Mouse (Mus musculus): ENCODE data around the gene Ttc7b. TPM values are rescaled to one million over a fixed set of nuclear protein-coding genes. Genes with fewer than 3 reads are reported as not detected.
A peak's percentile ranks its signal among the peaks of the same experiment; 100 is the strongest.

Ttc7b gene
- polyA plus RNA-seq, 1 experiment from 2014 or later = 1.2 TPM

DNA sequence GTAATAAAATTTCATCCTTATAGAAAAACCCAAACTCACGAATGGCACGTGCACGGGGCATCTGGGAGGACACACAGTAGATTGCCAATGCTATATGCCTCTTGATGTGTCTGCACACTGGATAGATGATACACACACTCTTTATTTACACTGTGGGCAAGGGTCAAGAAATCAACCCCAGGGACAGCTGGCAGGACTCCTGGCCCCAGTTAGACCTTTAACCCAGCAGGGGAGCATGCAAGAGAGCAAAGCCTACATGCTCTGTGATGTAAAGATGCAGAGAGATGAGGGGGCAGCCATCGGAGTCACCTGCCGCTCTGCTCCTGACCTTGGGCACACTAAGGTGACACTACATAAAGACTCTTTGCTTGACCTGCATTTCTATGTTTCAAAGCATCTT is 32.3 kb downstream of the Ttc7b start:
- WGBS (ENCODE audit: insufficient replicate concordance) = 80% methylated on average over 5 of the region's 5 CpGs
- H3K9me3 ChIP-seq (replicated peaks) = no peaks in the 10 kb centered on the region
- DNase-seq = no peak
- H3K4me2 ChIP-seq = no peak overlapping the region
- H3K4me1 ChIP-seq (replicated peaks) = 0 out of 2 replicates have a peak, but pooled peaks cover 5% of the 10 kb centered on the region
- no peak overlapping the region for H3K27ac ChIP-seq
- H3K9ac ChIP-seq = no peak overlapping the region
- no peaks in the 10 kb centered on the region for H3K27me3 ChIP-seq
- H3K36me3 ChIP-seq = peaks cover 13% of the 10 kb centered on the region; the same call in 1 of the 2 replicates
- no peak overlapping the region for H3K4me3 ChIP-seq (replicated peaks)
- ATAC-seq (ENCODE audit: low read depth) = no peak

DNA sequence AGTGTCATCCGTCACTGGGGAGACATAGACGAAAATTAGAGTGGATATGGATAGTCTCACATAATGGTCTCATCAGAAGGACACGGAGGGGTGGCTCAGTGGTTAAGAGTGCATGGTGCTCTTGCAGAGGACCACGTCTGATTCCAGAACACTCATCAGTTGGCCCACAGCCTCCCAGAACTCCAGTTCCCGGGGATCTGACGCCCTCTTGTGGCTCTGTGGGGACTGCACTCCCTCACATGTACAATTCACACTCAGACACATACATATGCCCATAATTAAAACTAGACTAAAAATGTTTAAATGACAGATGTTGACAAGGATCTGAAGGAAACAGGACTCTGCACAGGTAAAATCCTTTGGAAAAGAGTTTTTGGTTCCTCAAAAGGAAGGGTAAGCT is 34.4 kb downstream of the Ttc7b start:
- Histone ChIP-seq H3K4me1 (replicated peaks) (0 out of 2 replicates have a peak, but pooled peaks cover 5% of the 10 kb centered on the region), H3K4me3 (replicated peaks) (no peak overlapping the region), H3K9me3 (replicated peaks) (no peaks in the 10 kb centered on the region), H3K27ac (no peak overlapping the region), H3K36me3 (no peaks in the 10 kb centered on the region), H3K27me3 (no peaks in the 10 kb centered on the region), H3K9ac (no peak overlapping the region), H3K4me2 (no peak overlapping the region)
- WGBS (ENCODE audit: insufficient replicate concordance) = 61% methylated on average over 6 of the region's 6 CpGs
- no peak for ATAC-seq (ENCODE audit: low read depth)
- DNase-seq = no peak

DNA sequence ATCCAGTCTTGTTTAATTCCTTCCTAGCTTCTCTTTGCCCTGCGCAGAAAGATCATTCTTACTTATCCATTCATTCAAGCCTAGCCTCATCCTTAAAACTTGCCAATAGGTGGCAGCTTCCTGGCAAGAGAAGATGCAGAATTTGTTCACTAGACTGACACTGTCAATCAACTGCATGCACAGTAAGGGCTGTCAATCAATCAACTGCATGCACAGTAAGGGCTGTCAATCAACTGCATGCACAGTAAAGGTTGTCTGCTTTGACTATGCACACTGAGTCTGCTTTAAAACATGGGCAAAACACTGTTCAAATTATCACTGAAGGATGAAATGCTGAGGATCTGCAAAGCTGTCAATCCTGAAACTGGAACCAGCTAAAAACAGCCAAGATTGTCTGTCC is 37.6 kb downstream of the Ttc7b start:
- no peaks in the 10 kb centered on the region for H3K36me3 ChIP-seq
- H3K4me1 ChIP-seq (replicated peaks) = peaks cover 12% of the 10 kb centered on the region
- H3K27ac ChIP-seq = no peak overlapping the region
- H3K4me2 ChIP-seq = no peak overlapping the region
- WGBS (ENCODE audit: insufficient replicate concordance) = 86% methylated on average over 1 of the region's 1 CpGs
- no peaks in the 10 kb centered on the region for H3K27me3 ChIP-seq
- DNase-seq (no peak), ATAC-seq (ENCODE audit: low read depth) (no peak)
- no peak overlapping the region for H3K9ac ChIP-seq
- no peak overlapping the region for H3K4me3 ChIP-seq (replicated peaks)
- no peaks in the 10 kb centered on the region for H3K9me3 ChIP-seq (replicated peaks)

DNA sequence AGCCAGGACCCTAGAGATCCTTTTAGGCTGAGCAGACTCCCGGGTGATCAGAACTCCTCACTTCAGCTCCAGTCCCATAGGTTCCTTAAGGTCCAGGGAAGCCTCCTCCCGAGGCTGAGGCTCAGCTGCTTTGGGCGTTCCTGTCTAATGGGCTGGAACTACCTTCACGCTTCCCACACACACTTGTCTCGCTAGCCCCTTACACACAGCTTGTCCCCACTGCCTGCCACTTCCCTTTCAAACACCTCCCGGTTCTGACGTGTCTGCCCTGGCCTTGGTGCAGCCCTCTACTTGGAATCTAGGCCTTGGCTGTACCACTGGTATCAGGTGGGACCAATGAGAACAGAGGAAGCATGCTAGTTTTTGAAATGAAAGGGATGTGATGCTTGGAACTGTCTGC is 38.4 kb downstream of the Ttc7b start:
- ATAC-seq (ENCODE audit: low read depth) (no peak), DNase-seq (no peak)
- Histone ChIP-seq H3K36me3 (no peaks in the 10 kb centered on the region), H3K9me3 (replicated peaks) (no peaks in the 10 kb centered on the region), H3K9ac (no peak overlapping the region), H3K27ac (no peak overlapping the region), H3K27me3 (no peaks in the 10 kb centered on the region), H3K4me1 (replicated peaks) (peaks cover 12% of the 10 kb centered on the region), H3K4me2 (no peak overlapping the region), H3K4me3 (replicated peaks) (no peak overlapping the region)
- 63% methylated on average over 7 of the region's 7 CpGs for WGBS (ENCODE audit: insufficient replicate concordance)

DNA sequence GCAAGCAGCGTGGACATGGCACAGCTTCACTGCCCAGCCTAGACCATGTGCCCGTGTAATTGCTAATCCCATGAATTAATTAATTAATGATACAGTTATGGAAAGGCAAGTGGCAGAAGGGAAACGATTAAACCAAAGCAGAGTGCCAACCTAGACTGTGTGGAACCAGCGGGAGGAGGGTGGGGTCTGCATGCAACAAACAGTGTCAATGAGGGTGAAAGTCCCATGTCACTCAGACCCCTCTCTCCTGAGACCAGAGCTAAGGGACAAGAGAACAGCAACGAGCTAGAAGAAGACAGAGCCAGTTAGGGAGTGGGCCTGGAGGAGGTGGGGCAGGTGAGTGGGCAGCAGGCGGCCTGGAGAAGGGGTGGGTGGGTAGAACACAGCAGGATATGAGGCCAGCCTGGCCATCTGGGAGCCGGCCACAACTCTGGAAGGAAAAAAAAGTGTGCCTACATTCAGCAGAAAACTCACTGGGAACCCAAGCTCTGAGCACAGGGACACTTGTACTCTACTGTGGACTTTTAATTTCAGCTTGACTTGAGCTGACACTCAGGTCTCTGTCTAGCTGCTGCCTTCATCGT is 39.1 kb downstream of the Ttc7b start:
- Histone ChIP-seq H3K4me3 (replicated peaks) (no peak overlapping the region), H3K9ac (no peak overlapping the region), H3K4me2 (no peak overlapping the region), H3K27me3 (no peaks in the 10 kb centered on the region), H3K4me1 (replicated peaks) (peaks cover 12% of the 10 kb centered on the region), H3K27ac (no peak overlapping the region), H3K36me3 (no peaks in the 10 kb centered on the region), H3K9me3 (replicated peaks) (no peaks in the 10 kb centered on the region)
- 68% methylated on average over 8 of the region's 8 CpGs for WGBS (ENCODE audit: insufficient replicate concordance)
- DNase-seq (no peak), ATAC-seq (ENCODE audit: low read depth) (no peak)

DNA sequence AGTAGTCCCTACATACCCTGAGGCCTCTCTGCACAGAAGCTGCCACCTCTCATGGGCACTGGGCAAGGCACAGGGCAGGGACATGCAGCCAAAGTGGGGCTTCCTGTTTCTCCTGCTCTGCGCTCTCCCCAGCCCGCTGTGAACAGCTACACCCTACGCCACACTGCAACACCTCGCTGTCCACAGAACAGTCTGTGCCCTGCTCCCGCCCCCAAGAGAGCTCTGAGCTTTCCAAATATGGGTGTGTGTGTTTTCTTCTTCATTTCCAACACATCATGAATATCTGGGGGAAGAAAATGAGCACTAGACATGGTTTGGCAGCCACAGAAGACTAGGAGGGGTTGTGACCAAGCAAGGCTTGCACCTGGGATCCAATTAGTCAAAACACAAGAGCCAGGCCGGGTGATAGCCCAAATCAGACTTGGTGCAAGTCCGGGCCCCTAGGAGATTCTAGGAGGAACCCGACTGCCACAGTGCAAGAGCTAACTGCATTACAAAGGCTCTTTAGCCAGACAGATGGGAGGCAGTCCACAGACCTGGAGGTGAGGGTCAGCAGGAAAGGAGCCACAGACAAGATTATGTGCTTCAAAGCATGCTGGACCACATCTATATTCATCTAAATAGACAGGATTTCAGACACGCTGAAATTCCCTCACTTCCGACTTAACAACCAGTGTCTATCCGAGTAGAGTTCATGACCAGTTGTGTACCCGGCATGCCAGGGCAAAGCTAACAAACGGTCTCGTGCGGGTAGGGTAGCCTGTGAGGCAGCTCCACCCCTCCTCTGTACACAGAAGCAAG is 39.8 kb downstream of the Ttc7b start:
- no peak overlapping the region for H3K4me2 ChIP-seq
- ATAC-seq (ENCODE audit: low read depth) (peak; percentile 38; the same call in 1 of the 2 replicates), DNase-seq (no peak)
- H3K9ac ChIP-seq = no peak overlapping the region
- H3K27me3 ChIP-seq = no peaks in the 10 kb centered on the region
- no peak overlapping the region for H3K27ac ChIP-seq
- H3K4me3 ChIP-seq (replicated peaks) = no peak overlapping the region
- 65% methylated on average over 15 of the region's 15 CpGs for WGBS (ENCODE audit: insufficient replicate concordance)
- no peaks in the 10 kb centered on the region for H3K9me3 ChIP-seq (replicated peaks)
- H3K36me3 ChIP-seq = no peaks in the 10 kb centered on the region
- peaks cover 14% of the 10 kb centered on the region for H3K4me1 ChIP-seq (replicated peaks)

DNA sequence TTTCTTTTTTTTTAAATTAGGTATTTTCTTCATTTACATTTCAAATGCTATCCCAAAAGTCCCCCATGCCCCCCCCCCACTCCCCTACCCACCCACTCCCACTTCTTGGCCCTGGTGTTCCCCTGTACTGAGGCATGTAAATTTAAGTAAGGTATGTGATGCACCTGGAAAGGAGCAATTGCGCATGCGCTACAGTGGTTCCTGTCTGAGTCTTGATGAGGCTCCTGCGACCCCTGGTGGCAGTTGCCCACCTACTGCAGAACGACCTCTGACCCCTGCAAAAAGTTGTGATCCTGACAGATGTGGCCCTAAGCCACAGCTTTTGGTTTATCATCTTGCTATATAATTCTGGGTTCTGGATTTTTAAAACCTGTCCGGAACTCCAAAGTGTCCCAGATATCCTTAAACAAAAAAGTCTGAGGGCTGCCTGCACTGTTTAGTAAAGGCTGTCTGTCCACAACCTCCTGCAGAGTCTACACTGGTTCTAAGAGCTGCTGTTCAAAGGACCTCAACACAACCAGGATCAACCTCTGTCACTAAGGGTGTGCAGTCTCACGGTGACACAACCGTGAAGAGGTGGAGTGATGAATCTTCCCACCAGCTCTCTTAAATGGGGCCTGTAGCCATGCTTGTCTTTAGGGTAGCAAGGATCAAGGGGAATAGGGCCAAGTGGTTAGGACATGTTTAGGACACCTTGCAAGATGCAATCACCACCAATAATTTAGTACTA is 40.6 kb downstream of the Ttc7b start:
- Histone ChIP-seq H3K9me3 (replicated peaks) (no peaks in the 10 kb centered on the region), H3K4me3 (replicated peaks) (no peak overlapping the region), H3K4me1 (replicated peaks) (peaks cover 16% of the 10 kb centered on the region), H3K36me3 (no peaks in the 10 kb centered on the region), H3K9ac (no peak overlapping the region), H3K27me3 (no peaks in the 10 kb centered on the region), H3K27ac (no peak overlapping the region), H3K4me2 (no peak overlapping the region)
- WGBS (ENCODE audit: insufficient replicate concordance) = 45% methylated on average over 7 of the region's 7 CpGs
- no peak for DNase-seq
- 0 out of 2 replicates have a peak, but pooled peaks have one; percentile 30 for ATAC-seq (ENCODE audit: low read depth)

DNA sequence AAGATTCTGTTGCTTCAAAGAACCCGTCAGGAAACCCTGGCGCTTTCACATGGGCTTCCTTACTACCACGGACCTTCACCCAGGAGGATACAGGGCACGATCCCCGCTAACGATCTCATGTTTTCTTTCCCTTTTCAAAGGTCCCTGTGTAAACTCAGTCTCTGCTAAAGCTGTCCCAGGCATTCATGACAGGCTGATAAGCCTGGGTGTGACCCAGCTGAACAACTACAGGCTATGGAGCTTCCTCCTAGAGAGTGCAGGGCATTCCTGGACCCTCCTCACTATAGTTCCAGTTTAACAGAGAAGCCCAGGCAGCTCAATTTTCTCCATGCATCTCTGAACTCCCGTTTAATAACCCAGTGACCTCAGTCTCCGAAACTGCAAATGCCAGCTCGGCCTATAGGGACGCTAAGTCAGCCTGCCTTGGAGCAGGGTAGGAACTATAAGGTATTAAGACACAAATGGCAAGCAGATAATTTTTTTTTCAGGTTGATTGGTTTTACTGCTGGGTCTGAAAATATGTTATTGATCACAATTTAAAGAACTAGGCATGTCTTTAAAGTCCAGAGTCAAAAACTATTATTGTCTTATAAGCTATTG is 41.3 kb downstream of the Ttc7b start:
- ATAC-seq (ENCODE audit: low read depth) = peak; percentile 30; the same call in 1 of the 2 replicates
- H3K27me3 ChIP-seq = no peaks in the 10 kb centered on the region
- WGBS (ENCODE audit: insufficient replicate concordance) = 63% methylated on average over 10 of the region's 10 CpGs
- DNase-seq = no peak
- H3K9me3 ChIP-seq (replicated peaks) = no peaks in the 10 kb centered on the region
- H3K4me2 ChIP-seq = no peak overlapping the region
- no peak overlapping the region for H3K4me3 ChIP-seq (replicated peaks)
- H3K4me1 ChIP-seq (replicated peaks) = peaks cover 16% of the 10 kb centered on the region
- H3K9ac ChIP-seq = no peak overlapping the region
- H3K27ac ChIP-seq = peak overlapping the region; percentile 23; the same call in 1 of the 2 replicates
- no peaks in the 10 kb centered on the region for H3K36me3 ChIP-seq

DNA sequence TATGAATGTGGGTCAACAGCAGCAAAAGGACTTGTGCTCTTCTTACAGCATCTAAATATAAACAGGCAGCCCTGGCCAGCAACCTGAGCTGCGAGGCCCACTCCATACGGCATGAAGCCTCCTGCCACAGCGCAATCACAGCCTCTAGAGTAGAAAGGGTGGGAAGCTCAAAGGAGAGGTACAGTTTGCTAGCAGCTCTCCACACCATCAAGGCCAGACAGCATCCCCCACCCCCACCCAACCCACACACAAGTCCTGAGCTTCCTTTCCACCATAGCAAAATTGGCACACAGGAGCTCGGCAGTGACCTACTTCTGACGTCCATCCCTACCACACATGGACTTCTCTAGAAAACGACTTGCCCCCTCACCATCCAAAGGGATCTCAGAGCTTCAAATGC is 42.0 kb downstream of the Ttc7b start:
- DNase-seq (no peak), ATAC-seq (ENCODE audit: low read depth) (no peak)
- no peaks in the 10 kb centered on the region for H3K27me3 ChIP-seq
- WGBS (ENCODE audit: insufficient replicate concordance) = 76% methylated on average over 6 of the region's 6 CpGs
- no peaks in the 10 kb centered on the region for H3K36me3 ChIP-seq
- H3K27ac ChIP-seq = no peak overlapping the region
- H3K4me2 ChIP-seq = no peak overlapping the region
- no peaks in the 10 kb centered on the region for H3K9me3 ChIP-seq (replicated peaks)
- H3K4me1 ChIP-seq (replicated peaks) = peaks cover 16% of the 10 kb centered on the region
- no peak overlapping the region for H3K4me3 ChIP-seq (replicated peaks)
- no peak overlapping the region for H3K9ac ChIP-seq

DNA sequence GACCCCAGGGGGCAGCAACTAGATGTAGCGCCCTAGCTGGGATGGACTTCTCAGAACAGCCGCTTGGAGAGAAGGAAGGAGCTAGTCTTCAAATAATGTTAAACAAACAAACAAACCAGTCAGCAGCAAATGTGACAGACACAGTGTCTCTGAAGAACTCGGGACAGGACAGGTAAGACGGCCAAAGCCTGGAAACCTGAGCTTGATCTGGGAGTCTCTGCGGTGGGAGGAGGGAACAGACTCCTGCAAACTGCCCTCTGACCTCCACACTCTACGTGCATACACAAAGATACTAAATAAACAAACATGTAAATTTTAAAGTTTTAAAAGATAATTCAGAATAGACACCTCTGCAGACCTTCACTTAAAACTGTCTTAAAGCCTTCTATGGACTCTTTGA is 42.5 kb downstream of the Ttc7b start:
- Histone ChIP-seq H3K27ac (no peak overlapping the region), H3K4me2 (no peak overlapping the region), H3K9me3 (replicated peaks) (no peaks in the 10 kb centered on the region), H3K9ac (no peak overlapping the region), H3K27me3 (no peaks in the 10 kb centered on the region), H3K4me3 (replicated peaks) (no peak overlapping the region), H3K4me1 (replicated peaks) (peaks cover 16% of the 10 kb centered on the region), H3K36me3 (no peaks in the 10 kb centered on the region)
- DNase-seq (no peak), ATAC-seq (ENCODE audit: low read depth) (no peak)
- 71% methylated on average over 6 of the region's 6 CpGs for WGBS (ENCODE audit: insufficient replicate concordance)

DNA sequence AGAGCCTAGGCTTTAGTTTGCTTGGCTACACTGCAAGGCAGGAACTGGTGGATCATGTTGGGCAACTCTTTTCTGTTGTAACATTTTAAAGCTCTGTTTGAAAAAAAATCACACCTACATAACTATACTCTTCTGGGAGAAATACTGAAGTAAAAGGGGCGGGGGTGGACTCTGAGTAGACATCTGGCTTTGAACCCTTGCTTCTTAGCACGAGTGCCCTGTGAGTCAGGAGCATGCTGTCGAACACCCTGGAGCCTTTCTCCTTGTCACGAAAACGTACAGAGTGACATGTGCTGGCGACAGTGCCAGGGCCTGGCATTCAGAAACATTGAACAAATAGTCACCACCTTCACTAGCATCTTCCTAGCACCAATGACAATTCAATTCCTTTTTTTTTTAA is 43.2 kb downstream of the Ttc7b start:
- Histone ChIP-seq H3K4me3 (replicated peaks) (no peak overlapping the region), H3K9me3 (replicated peaks) (no peaks in the 10 kb centered on the region), H3K36me3 (no peaks in the 10 kb centered on the region), H3K9ac (no peak overlapping the region), H3K4me2 (no peak overlapping the region), H3K27me3 (no peaks in the 10 kb centered on the region), H3K4me1 (replicated peaks) (peaks cover 16% of the 10 kb centered on the region), H3K27ac (no peak overlapping the region)
- WGBS (ENCODE audit: insufficient replicate concordance) = 66% methylated on average over 6 of the region's 6 CpGs
- DNase-seq = no peak
- no peak for ATAC-seq (ENCODE audit: low read depth)
